Mouse (Mus musculus) hematopoietic stem cell, adult 5-6 weeks (primary cell): ENCODE data around the gene Syvn1. TPM values are rescaled to one million over a fixed set of nuclear protein-coding genes. Genes with fewer than 3 reads are reported as not detected.
"Not testable (repeated sequence)": the region's sequence is repeated elsewhere in the genome, so short reads cannot be mapped to it uniquely, and the experiment has no call there.

ENCODE experiments used
- ATAC-seq, 2 experiments: fragments of 125-278 bp in 1 of 2; replicated peaks in 1 of 2; 2 replicates each; pipeline ENCODE4 v1.8.0; 2016 to 2017; ENCODE audit warnings: inconsistent platforms in 2 of 2, mild to moderate bottlenecking in 2 of 2, moderate number of reproducible peaks in 2 of 2, low read depth in 1 of 2, moderate TSS enrichment in 1 of 2; ENCODE audit not compliant: low FRiP score in 2 of 2, poor library complexity in 2 of 2, severe bottlenecking in 2 of 2, insufficient read depth in 1 of 2, low TSS enrichment in 1 of 2
- total RNA-seq: library from RNA; stranded (forward); fragments of 172-1452, 232-1000 nt; gene quantifications from 2 replicates; pipeline ENCODE4 v1.2.3, GENCODE M21; 2017

Syvn1 gene
- total RNA-seq, 1 experiment from 2014 or later, result 7.0 TPM

DNA sequence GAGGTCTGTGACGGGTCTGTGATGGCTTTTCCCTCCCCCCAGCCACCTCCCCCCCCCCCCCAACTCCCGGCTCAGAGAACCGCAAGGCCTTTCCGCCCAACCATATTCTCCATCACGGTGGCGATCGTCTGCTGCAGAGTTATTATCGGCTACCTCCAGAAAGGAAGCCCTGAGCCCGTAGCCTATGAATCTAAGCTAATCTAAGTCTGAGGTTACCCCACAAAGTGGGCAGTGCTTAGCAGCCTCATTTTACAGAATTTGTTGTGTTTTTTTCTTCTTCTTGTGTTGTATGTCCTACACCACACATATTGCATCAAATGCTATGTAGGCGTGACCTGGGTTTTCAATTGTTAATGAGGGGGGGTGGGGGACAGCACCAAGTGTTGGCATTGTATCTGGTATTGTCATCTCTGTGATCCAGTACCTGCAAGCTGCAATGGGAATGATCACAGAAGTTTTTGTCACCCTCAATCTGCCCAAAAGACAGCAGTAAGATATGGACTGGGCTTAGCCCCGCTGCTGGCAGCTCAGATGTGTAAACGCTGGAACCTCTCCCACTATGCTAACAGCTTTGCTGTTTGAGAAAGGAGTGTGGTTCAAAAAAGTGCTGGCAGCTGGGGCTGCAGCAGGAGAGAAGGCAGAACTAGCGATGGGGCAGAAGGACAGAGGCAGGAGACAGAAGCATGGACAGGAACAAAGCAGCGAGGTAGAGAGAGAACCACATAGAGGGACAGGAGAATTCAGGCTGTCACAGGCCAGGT, 15.7 kb upstream of the Syvn1 start:
- ATAC-seq, result no peak

DNA sequence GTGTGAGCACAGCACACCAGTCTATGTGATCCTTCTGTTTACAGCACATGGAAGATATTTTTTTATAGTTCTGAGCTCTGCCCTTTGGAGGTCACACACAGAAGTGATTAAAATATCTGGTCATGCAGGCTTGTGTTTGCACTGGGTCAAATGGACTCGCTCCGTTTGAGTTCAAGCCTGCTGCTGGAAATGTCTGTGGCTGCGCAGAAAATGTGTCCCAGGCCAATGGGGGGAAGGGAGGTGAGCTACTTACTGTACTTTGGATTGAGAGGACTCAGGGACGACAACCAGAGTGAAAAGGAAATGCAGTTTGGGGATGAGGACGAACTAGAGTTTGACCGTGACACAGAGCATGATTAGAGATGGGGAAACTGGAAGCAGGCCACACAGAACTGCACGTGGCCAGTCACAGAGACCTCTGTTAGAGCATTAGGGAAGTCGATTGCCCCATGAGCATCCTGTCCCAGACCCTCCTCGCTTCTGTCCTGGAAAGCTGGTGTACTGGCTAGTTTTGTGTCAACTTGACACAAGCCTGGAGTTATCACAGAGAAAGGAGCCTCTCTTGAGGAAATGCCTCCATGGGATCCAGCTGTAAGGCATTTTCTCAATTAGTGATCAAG, 10.3 kb upstream of the Syvn1 start:
- ATAC-seq, result no peak; a peak in 1 of 4 replicates

- ATAC-seq, result no peak
These were observed 8.7 kb upstream of the Syvn1 start for GRCm38 (mm10) chr19:6037695-6038094.

DNA sequence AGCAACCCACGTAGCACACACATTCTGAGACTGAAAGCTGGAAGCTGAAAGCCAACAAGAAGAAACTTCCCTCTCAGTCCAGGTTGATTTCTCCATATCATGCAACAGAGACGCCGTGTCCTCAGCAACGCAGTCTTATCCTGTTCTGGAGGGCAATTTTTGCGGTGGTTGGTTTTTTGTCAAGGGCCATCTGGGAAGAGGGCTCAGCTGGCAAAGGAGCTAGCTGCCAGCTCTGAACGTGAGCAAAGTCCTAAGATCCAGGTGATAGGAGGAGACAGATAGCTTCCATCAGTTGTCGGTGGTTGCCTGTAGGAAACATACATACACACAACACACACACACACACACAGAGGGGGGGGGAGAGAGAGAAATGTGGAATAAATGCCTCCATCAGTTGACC, 8.1 kb upstream of the Syvn1 start:
- no peak for ATAC-seq

- no peak for ATAC-seq
These were observed 6.4 kb upstream of the Syvn1 start for GRCm38 (mm10) chr19:6040002-6040401.

DNA sequence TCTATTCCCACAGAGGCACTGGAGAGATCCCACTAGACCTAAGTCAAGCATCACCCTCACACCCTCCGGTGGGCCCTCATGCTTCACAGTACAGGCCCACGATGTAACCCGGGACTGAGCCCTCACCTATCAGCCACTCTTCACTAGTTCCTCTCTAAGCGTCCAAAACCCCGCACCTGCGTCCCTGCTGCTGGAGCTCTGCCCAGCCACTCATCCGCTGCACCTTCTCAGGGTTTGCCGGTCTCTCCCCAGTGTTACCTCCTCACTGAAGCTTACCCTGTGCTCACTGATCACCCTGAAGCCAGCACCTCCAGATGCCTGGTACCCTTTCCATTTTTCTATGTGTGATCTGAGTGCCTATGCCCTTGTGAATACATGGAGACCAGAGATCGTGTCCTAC, 4.1 kb upstream of the Syvn1 start:
- ATAC-seq, result no peak

DNA sequence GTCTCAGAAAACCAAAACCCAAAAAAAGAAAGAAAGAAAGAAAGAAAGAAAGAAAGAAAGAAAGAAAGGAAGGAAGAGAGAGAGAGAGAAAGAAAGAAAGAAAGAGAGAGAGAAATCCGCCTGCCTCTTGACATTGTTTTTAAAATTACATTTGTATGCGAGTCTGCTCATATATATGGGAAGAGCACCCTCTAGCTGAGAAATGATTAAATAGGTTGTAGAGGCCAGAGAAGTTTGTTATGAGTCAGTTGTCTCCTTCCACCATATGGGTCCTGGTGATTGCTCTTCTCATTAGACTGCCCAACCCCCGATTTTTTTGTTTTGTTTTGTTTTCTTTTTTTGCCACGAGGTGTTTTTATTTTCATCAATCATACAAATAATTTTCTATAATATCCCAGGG, 2.3 kb upstream of the Syvn1 start:
- ATAC-seq, result not testable (repeated sequence)

DNA sequence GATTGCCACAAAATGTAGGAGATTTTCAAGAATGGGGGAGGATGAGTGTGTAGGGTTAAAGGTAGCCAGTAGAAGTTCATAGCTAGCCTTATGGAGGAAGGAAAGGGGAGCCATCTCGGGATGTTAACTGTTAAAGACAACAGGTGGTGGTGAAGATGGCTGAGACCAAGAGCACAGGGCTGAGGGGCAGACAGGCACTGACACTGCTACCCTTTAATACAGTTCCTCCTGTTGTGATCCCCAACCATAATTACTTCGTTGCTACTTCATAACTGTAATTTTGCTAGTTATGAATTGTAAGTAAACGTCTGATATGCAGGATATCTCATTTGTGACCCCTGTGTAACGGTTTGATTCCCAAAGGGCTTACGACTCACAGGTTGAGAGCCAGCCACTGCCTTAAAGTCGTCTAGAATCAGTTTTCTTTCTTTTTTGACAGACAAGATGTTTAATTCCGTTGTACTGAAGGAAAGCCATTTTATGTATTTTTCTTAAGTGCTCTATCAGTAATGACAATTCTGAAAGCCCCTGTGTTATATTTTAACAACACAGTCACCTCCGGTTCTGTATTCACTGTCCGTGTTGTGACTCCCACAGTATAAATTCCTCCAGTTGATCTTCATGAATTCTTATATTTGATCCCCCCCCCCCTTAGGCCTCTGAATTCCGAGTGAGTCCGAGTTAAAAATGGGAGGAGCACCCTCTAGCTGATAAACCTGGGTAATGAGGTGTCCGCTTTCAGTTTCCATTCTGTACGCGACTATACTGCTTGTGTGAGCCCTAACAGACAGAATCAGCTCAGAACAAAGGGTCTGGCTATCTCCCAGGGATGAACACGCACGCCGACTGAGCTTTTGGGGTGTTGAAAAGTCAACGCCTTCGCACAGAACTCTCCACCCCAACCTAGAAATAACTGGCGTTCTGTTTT, 746 bp upstream of the Syvn1 start:
- ATAC-seq, result peak in 1 of 2 experiments; percentile 12; a peak in 1 of 4 replicates

GRCm38 (mm10) chr19:6047154-6047898, 950 bp downstream of the Syvn1 start:
- ATAC-seq, result peak in 1 of 2 experiments; percentile 2; a peak in 1 of 4 replicates

DNA sequence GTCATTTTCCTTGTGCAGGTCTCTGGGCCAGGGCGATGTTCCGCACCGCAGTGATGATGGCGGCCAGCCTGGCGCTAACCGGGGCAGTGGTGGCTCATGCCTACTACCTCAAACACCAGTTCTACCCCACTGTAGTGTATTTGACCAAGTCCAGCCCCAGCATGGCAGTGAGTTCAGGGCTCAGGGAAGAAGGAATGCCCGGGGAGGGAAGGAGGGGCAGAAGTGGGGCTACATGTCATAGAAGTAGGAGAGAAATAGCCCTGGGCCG, 1.5 kb downstream of the Syvn1 start:
- no peak for ATAC-seq

- ATAC-seq, result no peak
These were observed 2.5 kb downstream of the Syvn1 start for GRCm38 (mm10) chr19:6048681-6049410.

- ATAC-seq, result no peak
These were observed 6.1 kb downstream of the Syvn1 start for GRCm38 (mm10) chr19:6052516-6052915.

DNA sequence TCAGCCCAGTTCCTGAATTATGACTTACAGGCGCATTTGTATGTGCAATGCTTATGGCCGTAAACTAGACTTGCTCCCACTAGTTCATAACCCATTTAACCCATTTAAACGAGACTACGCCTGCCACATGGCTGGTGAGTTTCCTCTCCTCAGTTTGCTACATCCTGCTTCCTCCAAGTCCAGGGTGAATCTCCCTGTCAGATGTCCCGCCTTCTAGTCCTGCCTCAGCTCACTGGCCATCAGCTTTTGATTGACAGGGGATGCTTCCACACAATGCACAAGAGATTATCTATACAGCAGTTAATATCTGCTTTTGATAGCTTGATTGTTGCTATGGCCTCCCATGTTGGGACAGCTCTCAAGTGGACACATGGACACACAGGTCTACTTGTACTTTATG, 7.9 kb downstream of the Syvn1 start:
- no peak for ATAC-seq

DNA sequence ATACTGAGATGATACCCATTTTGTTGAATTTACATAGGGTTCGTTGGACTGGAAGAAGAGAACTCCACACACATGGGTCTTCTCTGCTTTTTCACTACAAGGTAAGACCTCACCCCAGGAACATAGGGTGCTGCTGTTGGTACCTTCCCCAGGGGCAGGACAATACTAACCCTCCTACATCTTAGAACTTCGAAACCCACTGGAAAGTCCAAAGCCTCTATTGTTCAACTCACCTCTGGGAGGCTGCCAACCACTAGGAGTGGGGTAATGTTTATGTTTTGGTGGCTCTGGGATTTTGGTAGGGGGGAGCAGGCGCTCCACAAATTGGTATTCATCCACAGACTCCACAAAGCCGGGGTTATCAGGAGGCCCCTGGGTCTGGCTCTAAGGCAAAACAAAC, 10.3 kb downstream of the Syvn1 start:
- ATAC-seq, result no peak

DNA sequence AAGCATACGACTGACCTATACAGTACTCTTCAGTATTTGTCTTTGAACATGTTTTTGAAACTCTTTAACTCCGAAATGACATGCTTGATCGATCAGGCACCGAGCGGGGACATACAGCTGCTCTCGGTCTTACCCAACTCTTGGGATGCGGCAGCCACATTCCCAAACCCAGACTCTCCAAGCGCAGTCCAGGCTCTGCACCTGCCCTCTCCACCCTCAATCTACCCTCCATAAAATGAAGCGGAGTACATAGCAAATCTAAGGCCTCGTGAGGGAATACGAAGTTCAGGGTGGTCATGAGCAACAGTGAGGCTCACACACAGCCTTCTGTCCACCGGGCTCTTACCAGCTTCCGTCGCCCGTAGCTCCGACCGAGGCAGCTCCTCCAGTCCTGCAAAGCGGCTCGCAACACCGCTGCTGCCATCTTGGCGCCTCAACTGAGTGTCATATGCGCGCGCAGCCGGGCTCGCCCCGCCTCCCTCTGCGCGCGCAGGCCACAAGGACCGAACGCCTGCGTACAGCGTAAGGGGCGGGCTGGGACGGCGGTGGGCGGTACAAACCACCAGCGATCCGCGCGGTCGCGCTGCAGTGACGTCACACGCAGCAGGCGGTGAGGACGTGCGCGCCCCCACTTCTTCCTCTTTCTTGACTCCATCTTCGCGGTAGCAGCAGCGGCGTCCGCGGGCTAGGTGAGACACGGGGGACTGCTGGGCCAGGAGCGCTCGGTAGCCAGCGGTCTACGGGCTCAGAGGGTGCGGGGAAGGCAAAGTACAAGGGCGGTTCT, 11.1 kb downstream of the Syvn1 start, which contains the start of the genes Mrpl49 and Fau:
Gene Mrpl49 (minus strand): TSS at position 473 of the 784 bp plus-strand sequence.
Gene Fau (plus strand): TSS at position 532 of the 784 bp plus-strand sequence.
- peak; percentile 80 to 81 for ATAC-seq

GRCm38 (mm10) chr19:6058513-6058912, 12.1 kb downstream of the Syvn1 start:
- no peak for ATAC-seq
